Mouse (Mus musculus) c-Kit-positive CD71-positive TER-119-positive erythroid progenitor cells, embryonic 14.5 days (primary cell): ENCODE measurements around the gene Gse1.

ENCODE experiments used
- DNase-seq: peaks from one replicate; pipeline ENCODE4 v3.0.0-alpha.2; 2013; ENCODE audit warnings: low spot score

The Gse1 gene

GRCm38 (mm10) chr8:120298601-120299532, 70.6 kb downstream of the Gse1 start:
- no peak for DNase-seq

- DNase-seq, result peak; percentile 67
These were observed 72.4 kb downstream of the Gse1 start for GRCm38 (mm10) chr8:120300601-120301141.

DNA sequence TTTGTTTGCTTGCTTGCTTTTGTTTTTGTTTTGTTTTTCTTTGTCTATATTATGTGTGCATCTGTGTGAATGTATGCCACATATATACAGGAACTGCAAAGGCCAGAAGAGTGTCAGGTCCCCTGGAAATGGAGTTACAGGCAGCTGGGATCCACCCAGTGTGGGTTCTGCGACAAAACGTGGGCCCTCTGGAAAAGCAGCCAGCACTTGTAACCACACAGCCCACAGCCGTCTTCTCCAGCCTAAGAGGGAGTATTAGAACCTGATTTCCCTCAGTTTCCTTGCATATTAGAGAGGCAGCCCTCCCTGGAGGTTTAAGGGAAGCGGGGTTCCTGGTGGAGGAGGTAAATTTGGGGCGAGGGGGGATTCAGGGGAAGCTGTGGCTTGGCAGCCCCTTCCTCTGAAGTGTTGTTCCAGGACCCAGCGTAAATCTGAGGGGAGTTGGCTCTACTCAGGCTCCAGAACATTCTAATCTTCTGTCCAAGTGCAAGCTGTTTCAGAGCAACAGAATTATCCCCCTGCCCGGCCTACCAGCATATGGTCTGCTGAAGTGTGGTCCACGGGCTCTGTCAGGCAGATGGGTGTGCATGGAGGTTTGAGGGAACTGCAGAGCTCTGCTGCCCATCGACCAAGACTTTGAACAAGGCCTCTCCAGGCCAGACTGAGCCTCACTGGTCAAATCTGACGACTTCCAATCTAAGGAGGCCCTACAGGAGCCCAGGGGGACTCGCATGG, 74.9 kb downstream of the Gse1 start:
- no peak for DNase-seq

- no peak for DNase-seq
These were observed 75.8 kb downstream of the Gse1 start for GRCm38 (mm10) chr8:120304097-120304496.

- DNase-seq, result no peak
These were observed 77.6 kb downstream of the Gse1 start for GRCm38 (mm10) chr8:120305800-120306385.

DNA sequence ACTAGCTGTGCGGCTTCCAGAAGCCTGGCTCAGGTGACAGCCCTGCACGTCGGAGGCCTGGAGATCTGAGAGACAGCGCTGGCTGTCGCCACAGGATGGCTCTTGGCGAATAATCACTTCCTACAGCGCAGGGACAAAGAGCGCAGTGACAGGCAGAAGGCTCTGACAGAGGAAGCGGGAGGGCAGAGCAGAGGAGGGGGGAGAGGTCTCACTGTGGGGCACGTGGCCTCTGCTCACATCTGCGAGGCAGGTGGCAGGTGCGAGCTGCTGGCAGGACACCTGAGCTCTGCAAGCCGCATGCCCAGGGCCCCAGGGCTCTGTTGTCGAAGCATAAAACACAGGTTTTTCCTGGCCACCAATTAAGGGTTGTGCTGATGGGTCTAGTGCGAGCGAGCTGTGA, 78.8 kb downstream of the Gse1 start:
- DNase-seq, result no peak

DNA sequence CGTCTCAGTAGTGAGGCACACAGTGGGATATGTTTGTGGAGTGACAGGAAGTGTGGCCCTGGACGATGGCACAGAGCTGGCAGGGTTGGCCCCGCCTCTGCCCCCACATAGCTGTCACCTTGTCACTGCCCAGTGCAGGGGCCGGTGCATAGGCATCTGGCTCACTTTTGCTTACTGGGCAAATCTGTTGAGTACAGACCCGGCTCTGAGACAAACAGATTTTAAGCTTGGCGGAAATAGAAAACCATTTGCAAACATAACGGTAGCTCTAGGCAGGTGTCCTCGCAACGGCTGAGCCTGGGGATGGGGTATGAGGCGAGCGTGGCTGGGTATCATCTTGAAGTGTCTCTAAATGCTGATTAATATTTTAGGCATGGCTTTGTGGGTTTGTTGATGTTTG, 79.3 kb downstream of the Gse1 start:
- DNase-seq, result no peak

- DNase-seq, result no peak
These were observed 79.9 kb downstream of the Gse1 start for GRCm38 (mm10) chr8:120308131-120308530.

- DNase-seq, result no peak
These were observed 80.3 kb downstream of the Gse1 start for GRCm38 (mm10) chr8:120308553-120308952.

DNA sequence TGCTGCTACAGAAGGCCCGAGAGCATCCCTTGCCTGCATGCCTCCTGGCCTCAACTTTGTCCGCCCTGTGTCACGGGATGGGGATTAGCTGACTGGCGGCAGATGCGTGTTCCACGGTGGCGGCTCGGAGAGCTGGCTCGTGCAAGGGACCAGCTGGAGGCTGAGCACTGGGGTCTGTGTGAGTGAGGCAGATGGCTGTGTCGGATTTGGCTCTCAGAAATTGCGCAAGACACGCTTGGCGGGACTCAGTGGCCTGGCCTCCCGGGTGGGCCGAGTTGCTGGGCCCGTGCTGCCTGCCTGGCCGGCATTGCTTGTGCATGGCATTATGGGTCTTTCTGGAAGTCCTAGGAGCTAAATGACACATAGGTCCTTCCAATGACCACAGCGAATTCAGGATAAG, 81.1 kb downstream of the Gse1 start:
- no peak for DNase-seq

DNA sequence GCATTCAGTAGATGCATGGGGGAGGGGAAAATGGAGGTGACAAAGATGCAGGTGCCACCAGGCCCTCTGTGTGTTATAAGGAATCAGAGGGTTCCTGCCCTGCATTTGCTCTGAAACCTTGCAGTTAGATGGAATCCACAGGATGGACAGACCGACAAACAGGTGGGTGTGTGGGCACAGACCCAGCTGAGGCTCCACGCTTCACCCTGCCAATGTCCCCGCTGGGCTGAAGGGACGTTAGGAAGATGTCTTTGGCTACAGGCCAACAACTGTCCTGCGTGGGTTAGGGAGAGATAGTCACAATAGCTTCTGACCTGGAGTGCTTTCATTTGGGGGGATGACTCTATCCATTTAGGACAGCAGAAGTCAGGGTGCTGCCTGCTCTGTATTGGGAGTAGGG, 81.8 kb downstream of the Gse1 start:
- no peak for DNase-seq

DNA sequence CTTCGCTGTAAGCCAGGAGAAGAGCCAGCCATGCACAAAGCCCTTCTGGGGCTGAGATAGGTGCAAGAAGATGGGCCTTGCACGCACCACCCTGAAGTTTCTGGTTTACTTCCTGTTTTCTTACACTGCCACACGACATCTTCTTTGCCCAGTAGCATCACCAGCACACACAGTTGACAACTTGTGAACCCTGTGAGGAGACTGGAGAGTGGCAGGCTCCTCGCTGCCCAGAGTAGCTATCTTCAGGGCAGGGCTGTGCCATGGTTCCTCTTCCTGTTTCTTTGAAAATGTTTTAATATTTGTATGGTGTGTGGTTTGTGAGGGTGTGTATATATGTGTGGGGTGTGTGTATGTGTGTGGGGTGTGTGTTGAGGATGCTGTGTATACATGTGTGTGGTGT, 84.2 kb downstream of the Gse1 start:
- DNase-seq, result no peak

GRCm38 (mm10) chr8:120313674-120314073, 85.4 kb downstream of the Gse1 start:
- DNase-seq, result no peak

DNA sequence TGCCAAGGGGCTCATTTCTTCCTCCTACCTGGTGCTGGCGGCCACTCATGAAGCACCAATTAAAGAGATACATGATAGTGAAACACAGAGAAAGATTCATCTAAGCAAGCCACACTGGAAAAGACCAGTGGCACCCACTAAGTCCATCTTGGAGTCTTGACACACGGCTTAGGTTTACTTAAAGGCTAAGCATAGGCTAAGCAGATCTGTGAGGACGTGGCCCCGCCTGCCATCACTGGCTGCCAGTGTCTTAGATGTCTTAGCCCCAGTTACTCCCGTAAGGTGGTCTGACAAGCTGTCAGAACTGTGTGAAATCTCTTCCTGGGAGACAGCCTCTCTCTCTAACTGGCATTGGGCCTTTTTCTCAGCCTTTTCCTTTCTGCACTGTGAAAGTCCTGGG, 86.7 kb downstream of the Gse1 start:
- DNase-seq, result no peak

DNA sequence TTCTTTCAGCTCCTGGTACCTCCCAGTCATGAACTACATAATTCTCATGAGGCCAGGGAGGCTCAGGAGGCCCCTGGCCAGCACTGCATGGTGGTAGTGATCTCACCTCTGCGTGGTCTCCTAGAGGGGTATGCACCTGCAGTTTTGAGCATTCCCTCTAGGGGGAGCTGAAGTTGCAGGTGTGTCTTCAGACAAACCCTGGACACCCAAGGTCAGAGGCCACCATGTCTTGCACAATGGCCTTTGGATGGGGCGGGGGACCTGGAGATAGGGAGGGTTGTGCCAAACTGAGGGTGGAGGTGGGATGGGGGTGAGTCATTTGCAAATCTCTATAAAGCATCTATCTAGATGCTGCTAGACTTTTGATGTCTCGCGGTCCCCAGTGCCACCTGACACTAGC, 87.4 kb downstream of the Gse1 start:
- no peak for DNase-seq

DNA sequence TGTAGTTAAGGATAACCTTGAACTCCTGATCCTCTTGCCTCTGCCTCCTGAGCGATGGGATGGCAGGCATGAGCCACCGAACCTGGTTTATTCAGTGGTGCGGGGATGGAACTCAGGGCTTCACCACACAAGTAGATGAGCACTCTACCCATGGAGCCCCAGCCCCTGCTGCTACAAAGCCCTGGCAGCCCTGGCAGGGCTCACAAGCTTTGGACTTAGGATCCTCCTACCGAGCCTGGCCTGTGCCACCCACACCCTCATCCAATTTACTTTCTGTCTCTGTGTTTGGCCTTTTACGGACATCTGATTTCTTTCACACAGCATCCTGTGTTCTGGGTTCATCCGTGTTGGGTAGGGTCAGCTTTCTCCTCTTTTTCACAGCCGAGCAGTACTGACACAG, 88.5 kb downstream of the Gse1 start:
- no peak for DNase-seq

DNA sequence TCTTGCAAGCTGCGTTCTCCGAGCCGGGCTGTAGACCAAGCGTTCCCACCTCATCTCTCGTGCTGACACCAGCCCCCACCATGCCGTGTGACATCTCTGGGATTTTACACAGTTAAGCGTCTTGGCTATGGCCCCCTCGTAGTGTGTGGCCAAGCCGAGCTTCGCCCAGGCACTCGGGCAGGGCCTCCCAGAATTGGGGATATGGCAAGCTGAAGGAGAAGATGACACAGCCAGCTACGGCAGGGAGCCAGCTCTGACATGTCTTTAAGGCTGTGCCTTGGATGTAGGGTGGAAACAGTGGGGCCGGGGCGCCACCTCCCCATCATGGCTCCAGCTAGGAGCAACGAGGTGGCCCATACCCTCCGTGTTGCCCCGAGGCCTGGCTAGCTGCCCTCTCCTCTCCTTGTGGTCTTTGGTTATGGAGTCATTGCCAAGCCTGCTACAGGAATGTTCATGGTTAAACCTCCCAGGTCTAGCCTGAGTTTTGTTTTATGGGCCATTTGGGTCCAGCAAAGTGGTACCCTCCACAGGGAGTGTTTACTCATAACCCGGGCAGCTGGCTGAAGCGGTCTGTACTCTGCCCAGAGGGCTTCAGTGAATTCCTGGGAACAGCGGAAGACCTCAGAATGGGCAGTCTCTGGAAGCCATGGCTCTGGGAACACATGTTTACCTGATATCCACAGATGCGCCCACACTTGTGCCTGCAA, 89.0 kb downstream of the Gse1 start:
- no peak for DNase-seq

GRCm38 (mm10) chr8:120318476-120318991, 90.3 kb downstream of the Gse1 start:
- no peak for DNase-seq

- peak; percentile 83 for DNase-seq
These were observed 91.2 kb downstream of the Gse1 start for GRCm38 (mm10) chr8:120319449-120319848.

GRCm38 (mm10) chr8:120320146-120320545, 91.9 kb downstream of the Gse1 start:
- DNase-seq, result no peak

DNA sequence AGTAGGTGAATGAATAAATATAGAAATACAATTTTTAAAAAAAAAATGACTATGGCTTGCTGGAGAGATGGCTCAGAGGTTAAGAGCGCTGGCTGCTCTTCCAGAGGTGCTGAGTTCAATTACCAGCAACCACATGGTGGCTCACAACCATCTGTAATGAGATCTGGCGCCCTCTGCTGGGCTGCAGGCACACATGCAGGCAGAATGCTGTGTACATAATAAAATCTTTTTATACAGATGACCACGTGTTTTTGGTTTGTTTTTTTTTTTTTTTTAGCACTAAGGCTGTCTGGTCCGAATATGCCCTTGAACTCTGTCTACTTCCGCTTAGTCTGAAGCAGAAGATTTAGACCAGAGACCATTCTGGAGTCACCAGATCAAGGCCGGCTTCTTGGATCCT, 93.5 kb downstream of the Gse1 start:
- peak; percentile 55 for DNase-seq

DNA sequence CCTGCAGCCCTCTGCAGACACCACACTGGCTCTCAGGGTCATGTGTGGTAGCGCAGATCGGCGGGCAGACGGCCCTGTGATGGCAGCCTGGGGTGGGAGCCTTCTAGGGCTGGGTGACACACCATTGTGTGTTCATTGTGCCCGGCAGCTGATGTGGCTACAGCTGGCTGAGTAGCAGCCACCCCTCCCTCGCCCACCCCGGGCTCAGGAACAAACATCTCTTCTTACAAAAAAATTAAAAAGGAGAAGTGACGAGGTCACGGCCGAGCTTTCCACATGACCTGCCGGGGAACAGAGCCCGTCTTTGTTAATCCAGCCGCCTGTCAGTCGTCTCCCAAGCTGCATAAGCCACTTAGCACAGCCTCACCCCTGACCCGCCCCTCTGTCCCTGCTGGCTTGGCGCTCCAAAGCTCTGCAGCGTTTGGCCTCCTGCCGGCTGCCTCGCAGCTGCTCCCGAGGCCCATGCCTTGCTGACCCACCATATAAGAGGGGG, 94.7 kb downstream of the Gse1 start:
- no peak for DNase-seq
